Mouse (Mus musculus) cerebellum, adult 2 months (tissue): ENCODE measurements at regions not wholly inside any gene's neighbourhood (a gene's known extent, or its start where the extent isn't known, plus 50 kb on each side); places are given as distances from the start of the nearest gene placed in this dataset.

Source experiments
- CTCF ChIP-seq: fragments of 200-500 bp; IDR thresholded peaks from 2 replicates; pipeline ENCODE4 v1.5.1; 2011; ENCODE audit warnings: low read depth, mild to moderate bottlenecking, control low read depth, low read length, moderate library complexity, borderline replicate concordance; ENCODE audit not compliant: insufficient read depth
- POLR2A ChIP-seq: fragments of 200-500 bp; IDR thresholded peaks from 2 replicates; pipeline ENCODE4 v1.6.1; 2011; ENCODE audit warnings: low read length, control low read depth, borderline replicate concordance; ENCODE audit not compliant: insufficient read depth

GRCm38 (mm10) chr2:117446876-117447275, 104.1 kb upstream of the Rasgrp1 start:
- TF ChIP-seq POLR2A (no peak), CTCF (no peak)
